Mouse (Mus musculus) cortical plate, adult 2 months (tissue): ENCODE results near the gene Sucla2. TPM values are rescaled to one million over a fixed set of nuclear protein-coding genes. Genes with fewer than 3 reads are reported as not detected.
"Not testable (repeated sequence)": the region's sequence is repeated elsewhere in the genome, so short reads cannot be mapped to it uniquely, and the experiment has no call there.

Experiments used
- H3K27ac ChIP-seq: fragments of 200-500 bp; 2 replicates; pipeline ENCODE4 v1.5.1; 2012; ENCODE audit warnings: low read length, control low read depth, inconsistent platforms; ENCODE audit not compliant: insufficient read depth
- H3K4me1 ChIP-seq: fragments of 200-500 bp; 2 replicates; pipeline ENCODE4 v1.6.1; 2011; ENCODE audit warnings: low read length; ENCODE audit not compliant: control insufficient read depth, insufficient read depth
- H3K4me3 ChIP-seq: fragments of 200-500 bp; 2 replicates; pipeline ENCODE4 v1.5.1; 2011; ENCODE audit warnings: mild to moderate bottlenecking, low read length, control low read depth; ENCODE audit not compliant: insufficient read depth
- CTCF ChIP-seq: fragments of 200-500 bp; IDR thresholded peaks from 2 replicates; pipeline ENCODE4 v1.5.1; 2011; ENCODE audit warnings: mild to moderate bottlenecking, control low read depth, low read length; ENCODE audit not compliant: insufficient read depth; ENCODE audit errors: extremely low read depth
- POLR2A ChIP-seq: fragments of 200-500 bp; IDR thresholded peaks from 2 replicates; pipeline ENCODE4 v1.6.1; 2011; ENCODE audit warnings: mild to moderate bottlenecking, low read length, control low read depth; ENCODE audit not compliant: insufficient read depth; ENCODE audit errors: extremely low read depth
- polyA plus RNA-seq: library from polyadenylated mRNA; depleted of rRNA; stranded (reverse); fragments of >200 nt; gene quantifications from 2 replicates; pipeline ENCODE4 v1.2.3, GENCODE M21; 2012

The Sucla2 gene
- polyA plus RNA-seq, 1 experiment: 115 TPM

DNA sequence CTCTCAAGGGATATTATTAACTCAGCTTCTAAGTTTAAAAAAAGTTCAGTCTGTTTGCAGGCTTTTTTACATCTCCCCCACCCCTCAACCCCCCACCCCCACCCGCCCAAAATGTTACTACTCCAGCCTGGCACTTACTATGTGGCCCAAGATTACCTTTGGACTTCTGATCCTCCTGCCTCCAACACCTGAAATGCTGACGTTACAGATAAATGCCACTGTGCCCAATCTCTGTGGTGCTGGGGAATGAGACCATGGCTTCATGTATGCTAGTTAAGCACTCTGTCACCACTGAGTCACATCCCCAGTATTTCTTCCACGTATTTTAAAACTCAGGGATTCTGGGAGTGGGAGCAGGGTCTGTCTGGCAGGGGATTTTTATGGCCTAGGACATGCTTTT, 25.2 kb downstream of the Sucla2 start:
- TF ChIP-seq POLR2A (no peak), CTCF (no peak)
- H3K4me3 ChIP-seq: no peak overlapping the region
- H3K4me1 ChIP-seq: peaks cover 5% of the 10 kb centered on the region; the same call in 1 of the 2 replicates
- no peak overlapping the region for H3K27ac ChIP-seq

DNA sequence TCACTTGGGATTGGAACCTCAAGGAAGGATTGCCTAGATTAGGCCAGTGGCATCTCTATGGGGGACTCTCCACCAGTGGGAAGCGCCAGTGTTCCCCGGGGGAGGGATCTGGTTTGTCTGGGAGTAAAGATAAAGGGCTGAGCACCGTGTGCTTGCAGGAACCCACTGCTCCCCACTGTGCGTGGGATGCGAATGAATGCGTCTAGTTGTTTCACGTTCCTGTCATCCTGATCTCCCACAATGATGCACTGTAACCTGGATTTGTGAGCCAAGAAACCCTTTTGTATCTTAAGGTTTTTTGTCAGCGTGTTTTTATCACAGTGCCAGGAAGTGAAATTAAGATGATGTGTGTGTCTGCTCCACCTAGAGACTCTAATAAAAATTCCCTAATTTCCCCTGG, 25.6 kb downstream of the Sucla2 start:
- H3K27ac ChIP-seq: no peak overlapping the region

DNA sequence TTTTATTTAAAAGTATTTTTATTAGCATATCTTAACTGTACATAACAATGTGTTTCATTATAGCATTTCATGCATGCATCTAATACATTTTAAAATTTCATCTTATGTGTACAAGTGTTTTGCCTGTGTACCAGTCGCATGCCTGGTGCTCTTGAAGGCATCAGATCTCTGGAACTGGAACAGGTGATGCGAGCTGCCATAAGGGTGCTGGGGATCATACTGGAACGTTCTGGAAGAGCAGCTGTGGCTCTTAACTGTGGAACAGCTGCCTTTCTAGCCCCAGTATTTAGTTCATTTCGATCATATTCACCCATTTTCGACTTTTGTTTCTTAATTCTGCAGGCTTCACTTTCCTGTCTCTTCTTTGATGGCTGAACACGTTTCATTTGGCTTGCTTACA, 26.0 kb downstream of the Sucla2 start:
- Histone ChIP-seq H3K4me1 (peaks cover 5% of the 10 kb centered on the region; the same call in 1 of the 2 replicates), H3K27ac (no peak overlapping the region), H3K4me3 (no peak overlapping the region)
- TF ChIP-seq POLR2A: no peak

More for the DNA sequence above, 25.6 kb downstream of the Sucla2 start:
- no peak overlapping the region for H3K4me3 ChIP-seq
- no peak for TF ChIP-seq CTCF
- no peak for TF ChIP-seq POLR2A
- peaks cover 5% of the 10 kb centered on the region; the same call in 1 of the 2 replicates for H3K4me1 ChIP-seq

DNA sequence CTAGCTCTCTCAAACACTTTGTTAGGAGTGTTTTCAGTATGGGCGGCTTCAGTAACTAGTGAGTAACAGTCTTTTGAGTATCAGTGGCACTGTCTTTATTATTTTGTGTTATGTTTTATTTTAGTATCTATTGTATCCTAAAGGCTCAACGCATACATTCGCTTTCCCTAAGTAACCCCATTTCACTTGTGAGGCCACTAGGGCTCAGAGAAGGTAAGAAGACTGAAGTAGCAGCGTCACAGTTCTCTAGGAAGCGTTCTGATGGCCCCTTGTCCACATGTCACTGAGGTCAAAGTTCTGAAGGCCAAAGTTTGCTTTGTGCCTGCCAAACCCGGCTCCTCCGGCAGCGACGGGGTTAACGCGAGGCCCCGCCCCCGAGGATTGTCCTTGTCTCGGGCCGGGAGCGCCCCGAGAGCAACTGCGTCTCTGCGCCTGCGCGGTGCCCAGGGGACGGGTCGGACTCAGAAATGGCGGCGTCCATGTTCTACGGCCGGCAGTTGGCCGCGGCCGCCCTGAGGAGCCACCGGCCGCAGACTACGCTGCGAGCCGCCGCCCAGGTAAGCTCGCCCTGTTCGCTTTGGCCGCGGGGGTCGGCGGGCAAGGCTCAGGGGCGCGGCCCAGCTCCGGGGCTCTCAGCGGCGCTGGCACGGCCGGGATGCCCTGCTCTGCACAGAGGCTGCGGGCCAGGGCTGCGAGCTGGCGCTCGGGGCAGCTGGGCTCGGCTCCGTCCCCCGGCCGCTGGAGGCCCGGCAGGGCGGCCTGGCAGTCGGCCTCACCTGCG, 27.4 kb downstream of the Sucla2 start:
- peak overlapping the region; percentile 74 for H3K4me3 ChIP-seq
- no peak for TF ChIP-seq CTCF
- no peak; the same call in 1 of the 2 replicates for TF ChIP-seq POLR2A
- H3K27ac ChIP-seq: 0 out of 2 replicates have a peak overlapping the region, but pooled peaks have one; percentile 23
- peaks cover 5% of the 10 kb centered on the region; the same call in 1 of the 2 replicates for H3K4me1 ChIP-seq

DNA sequence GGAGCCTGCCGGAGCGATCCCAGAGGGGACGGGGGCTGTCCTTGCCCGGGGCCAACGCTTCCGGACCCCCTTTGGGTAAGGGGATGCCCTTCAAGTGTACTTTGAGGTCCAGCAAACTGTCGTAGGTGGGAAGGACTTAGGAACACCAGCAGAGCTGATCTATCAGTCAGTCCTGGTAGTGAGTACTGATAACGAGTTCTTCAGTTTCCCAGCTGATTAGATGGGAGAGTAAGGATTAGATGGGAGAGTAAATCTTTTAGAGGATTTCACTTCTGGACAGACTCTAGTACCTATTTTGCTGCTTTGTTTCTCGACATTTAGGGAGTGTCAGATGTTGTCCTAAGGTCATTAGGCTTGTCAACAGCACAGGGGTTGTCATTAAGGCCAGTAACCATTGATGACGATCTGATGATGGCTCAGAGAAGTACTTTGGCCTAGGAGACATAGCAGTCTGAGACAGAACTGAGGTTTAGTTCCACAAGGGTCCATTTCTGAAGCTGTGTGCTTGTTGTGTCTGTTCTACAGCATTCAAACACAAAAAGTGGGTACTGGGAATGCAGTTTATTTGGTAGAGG, 28.1 kb downstream of the Sucla2 start:
- Histone ChIP-seq H3K27ac (0 out of 2 replicates have a peak overlapping the region, but pooled peaks have one; percentile 23), H3K4me1 (peaks cover 5% of the 10 kb centered on the region; the same call in 1 of the 2 replicates), H3K4me3 (peak overlapping the region; percentile 74)
- TF ChIP-seq POLR2A (no peak), CTCF (no peak)

DNA sequence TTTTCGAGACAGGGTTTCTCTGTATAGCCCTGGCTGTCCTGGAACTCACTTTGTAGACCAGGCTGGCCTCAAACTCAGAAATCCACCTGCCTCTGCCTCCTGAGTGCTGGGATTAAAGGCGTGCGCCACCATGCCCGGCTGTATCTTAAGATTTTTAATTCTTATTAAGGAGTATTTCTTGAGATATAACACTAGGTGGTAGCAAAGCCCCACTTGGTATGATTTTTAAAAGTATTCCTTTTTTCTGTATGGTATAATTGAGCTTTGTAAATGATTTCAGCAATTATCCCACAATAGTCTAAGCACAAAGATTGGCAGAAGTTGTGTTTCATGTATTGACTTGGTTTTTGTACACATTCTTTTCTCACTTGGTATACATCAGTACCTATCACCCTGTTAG, 44.7 kb downstream of the Sucla2 start:
- not testable (repeated sequence) for H3K4me1 ChIP-seq, H3K4me3 ChIP-seq, H3K27ac ChIP-seq

DNA sequence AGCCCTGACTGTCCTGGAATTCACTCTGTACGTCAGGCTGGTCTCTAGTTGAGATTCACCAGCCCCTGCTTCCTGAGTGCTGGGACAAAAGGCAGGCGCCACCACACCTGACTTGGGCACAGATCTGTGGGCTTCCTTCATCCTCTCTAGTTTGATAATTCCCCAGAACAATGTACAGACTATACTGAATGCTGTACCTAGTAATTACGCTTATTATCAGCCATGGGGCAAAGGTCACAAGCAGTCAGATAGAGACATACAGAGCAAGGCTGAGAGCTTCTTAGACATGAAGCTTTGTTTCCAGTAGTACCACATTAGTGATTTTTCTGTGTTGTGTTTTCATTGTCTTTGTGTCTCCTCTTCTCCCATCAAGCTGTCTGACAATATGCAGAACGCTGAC, 46.0 kb downstream of the Sucla2 start:
- TF ChIP-seq POLR2A (no peak), CTCF (no peak)
- Histone ChIP-seq H3K4me3 (no peak overlapping the region), H3K27ac (no peak overlapping the region), H3K4me1 (no peaks in the 10 kb centered on the region)

DNA sequence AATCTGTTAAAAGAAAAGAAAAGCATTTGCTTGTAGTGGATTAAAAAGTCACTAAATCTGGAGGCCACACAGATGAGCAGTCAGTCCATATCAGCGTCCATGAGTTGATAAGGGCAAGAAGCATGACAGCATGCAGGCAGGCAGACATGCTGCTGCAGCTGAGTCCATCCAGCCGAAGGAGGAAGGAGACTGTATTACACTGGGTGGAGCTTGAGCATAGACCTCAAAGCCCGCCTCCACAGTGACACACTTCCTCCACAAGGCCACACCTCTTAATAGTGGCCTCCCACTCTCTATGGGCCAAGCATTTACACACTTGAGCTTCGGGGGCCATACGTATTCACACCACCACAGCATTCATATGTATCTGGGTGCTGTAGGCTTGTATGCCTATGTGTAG, 48.9 kb downstream of the Sucla2 start:
- TF ChIP-seq POLR2A: no peak
- TF ChIP-seq CTCF: no peak
- no peaks in the 10 kb centered on the region for H3K4me1 ChIP-seq
- no peak overlapping the region for H3K27ac ChIP-seq
- H3K4me3 ChIP-seq: no peak overlapping the region

DNA sequence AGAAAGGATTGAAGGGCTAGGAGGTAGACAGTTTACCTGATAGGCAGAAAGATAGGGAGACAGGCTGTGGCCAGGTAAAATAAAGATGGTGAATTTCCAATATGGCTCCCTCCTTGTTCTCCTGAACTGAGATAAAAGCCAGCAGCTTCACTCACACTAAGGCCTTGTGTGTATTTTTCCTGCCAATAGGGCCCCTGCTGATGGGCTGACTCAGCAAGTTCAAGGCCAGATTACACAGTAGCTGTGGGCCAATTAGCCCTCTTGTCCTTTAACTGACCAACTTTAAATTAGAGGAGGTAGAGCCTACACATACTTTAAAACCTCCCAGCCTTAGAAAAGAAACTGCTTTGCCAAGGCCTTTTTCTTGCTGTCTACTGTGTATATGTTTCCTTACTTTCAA, 51.2 kb downstream of the Sucla2 start:
- Histone ChIP-seq H3K4me1 (no peaks in the 10 kb centered on the region), H3K4me3 (no peak overlapping the region), H3K27ac (no peak overlapping the region)
- TF ChIP-seq POLR2A (no peak), CTCF (no peak)

DNA sequence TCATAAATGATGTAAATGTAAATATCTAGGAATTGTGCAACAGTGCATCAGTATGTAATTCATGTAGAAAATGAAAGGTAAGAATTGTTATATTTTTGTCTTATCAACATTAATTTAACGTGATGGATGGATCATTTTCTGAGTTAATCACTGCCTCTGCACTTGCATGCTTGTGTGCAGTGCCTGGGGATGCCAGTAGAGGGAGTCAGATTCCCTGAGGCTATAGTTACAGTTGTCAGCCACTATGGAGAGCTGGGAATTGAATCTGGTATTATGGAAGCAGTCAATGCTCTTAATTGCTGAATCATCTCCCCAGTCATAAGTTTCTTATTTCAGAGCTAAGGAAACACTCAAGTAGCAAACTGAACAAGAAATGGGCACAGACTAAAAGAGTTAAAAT, 63.0 kb downstream of the Sucla2 start:
- Histone ChIP-seq H3K4me3 (no peak overlapping the region), H3K27ac (no peak overlapping the region), H3K4me1 (no peaks in the 10 kb centered on the region)
- TF ChIP-seq CTCF (0 out of 2 replicates have a peak, but pooled peaks have one; percentile 11), POLR2A (no peak)
